Mouse (Mus musculus): ENCODE data around the gene Kif3c. TPM values are rescaled to one million over a fixed set of nuclear protein-coding genes. Genes with fewer than 3 reads are reported as not detected.
A peak's percentile ranks its signal among the peaks of the same experiment; 100 is the strongest.

The Kif3c gene
- polyA plus RNA-seq, 1 experiment from 2014 or later = 11.8 TPM

DNA sequence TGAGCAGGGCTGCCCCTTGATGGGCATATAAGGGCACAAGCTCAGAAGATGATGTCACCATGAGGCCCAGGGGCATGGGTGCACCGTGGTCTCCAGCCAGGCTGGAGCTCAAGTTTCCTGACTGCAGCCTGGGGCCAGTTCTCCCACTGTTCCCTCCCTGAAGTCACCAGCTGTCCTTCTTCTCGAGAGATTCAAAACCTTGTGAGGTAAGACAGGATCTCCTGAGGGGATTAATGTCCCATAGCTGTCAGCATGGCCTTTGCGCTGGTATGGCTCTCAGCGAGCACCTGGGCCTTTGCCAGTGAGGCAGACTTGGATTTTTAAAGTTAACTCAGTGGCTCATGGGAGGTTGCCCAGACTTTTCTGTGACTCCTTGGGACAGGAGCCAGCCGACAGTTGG is 14.8 kb upstream of the Kif3c start:
- no peak overlapping the region for H3K4me2 ChIP-seq
- H3K27ac ChIP-seq = no peak overlapping the region
- no peaks in the 10 kb centered on the region for H3K4me1 ChIP-seq
- no peaks in the 10 kb centered on the region for H3K27me3 ChIP-seq
- H3K9ac ChIP-seq = no peak overlapping the region
- 65% methylated on average over 5 of the region's 5 CpGs for WGBS
- H3K36me3 ChIP-seq = no peaks in the 10 kb centered on the region
- no peak overlapping the region for H3K4me3 ChIP-seq
- H3K9me3 ChIP-seq = no peaks in the 10 kb centered on the region
- no peak for ATAC-seq (ENCODE audit: borderline replicate concordance, extremely low read depth, low FRiP score, low TSS enrichment)

DNA sequence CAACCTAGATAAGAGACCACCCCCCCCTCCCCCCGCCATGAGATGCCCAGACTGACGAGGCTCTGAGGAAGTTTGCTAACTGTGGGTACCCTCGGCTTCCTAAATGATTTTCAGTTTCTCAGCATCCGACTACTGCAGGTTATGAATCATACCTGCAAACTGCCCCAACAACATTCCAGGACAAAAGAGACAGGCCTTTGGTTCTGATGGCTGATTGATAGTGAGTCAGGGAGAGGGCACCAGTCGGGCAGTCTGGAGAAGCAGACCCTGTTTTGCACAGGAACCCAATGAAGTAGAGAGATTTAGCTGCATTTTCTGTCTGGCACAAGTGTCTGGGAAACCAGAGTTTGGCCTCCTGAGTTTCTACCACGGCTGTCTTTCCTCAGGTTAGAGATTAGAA is 12.7 kb upstream of the Kif3c start:
- H3K4me3 ChIP-seq = no peak overlapping the region
- no peaks in the 10 kb centered on the region for H3K4me1 ChIP-seq
- no peak for ATAC-seq (ENCODE audit: borderline replicate concordance, extremely low read depth, low FRiP score, low TSS enrichment)
- H3K27me3 ChIP-seq = no peaks in the 10 kb centered on the region
- no peak overlapping the region for H3K9ac ChIP-seq
- no peaks in the 10 kb centered on the region for H3K36me3 ChIP-seq
- no peaks in the 10 kb centered on the region for H3K9me3 ChIP-seq
- 41% methylated on average over 6 of the region's 6 CpGs for WGBS
- no peak overlapping the region for H3K27ac ChIP-seq
- no peak overlapping the region for H3K4me2 ChIP-seq

DNA sequence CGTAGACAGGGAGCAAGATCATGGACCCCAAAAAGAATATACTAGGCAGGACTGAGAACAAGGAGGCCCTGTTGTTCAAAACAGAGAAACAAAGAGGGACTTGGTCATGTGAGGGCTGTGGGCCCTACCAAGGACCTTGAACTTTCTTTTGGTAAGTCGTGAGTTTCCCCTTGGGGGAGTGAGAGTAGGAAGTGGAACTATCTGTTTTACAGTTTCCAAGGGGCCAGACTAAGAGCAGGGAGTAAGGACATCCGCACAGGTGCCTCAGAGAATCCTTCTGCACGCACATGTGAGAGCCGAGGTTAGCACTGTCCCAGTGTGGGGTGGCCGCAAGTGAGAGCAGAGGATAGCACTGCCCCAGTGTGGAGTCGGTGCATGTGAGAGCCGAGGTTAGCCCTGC is 9.9 kb upstream of the Kif3c start:
- Histone ChIP-seq H3K36me3 (no peaks in the 10 kb centered on the region), H3K4me1 (no peaks in the 10 kb centered on the region), H3K4me3 (no peak overlapping the region), H3K9ac (no peak overlapping the region), H3K9me3 (no peaks in the 10 kb centered on the region), H3K27ac (no peak overlapping the region), H3K27me3 (no peaks in the 10 kb centered on the region), H3K4me2 (no peak overlapping the region)
- 78% methylated on average over 8 of the region's 8 CpGs for WGBS
- no peak for ATAC-seq (ENCODE audit: borderline replicate concordance, extremely low read depth, low FRiP score, low TSS enrichment)

DNA sequence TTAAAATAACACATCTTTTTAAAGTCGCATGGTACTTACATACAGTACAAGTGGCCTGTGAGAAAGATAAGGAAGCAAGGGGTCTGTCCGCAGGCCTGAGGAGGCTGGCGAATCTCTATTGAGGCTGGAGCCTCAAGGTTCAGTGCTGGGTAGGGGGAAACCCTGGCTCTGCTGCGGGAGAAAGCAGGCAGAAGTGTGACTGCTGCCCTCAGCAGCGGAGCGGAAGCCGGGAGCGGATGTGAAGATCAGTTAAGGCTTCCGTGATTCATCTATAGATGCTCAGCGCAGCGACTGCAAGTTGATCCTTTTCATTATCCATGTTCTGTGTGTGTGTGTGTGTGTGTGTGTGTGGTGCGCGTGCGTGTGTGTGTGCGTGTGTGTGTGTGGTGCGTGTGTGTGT is 8.1 kb upstream of the Kif3c start:
- H3K4me3 ChIP-seq = peak overlapping the region; percentile 19; the same call in 1 of the 2 replicates
- no peaks in the 10 kb centered on the region for H3K9me3 ChIP-seq
- ATAC-seq (ENCODE audit: borderline replicate concordance, extremely low read depth, low FRiP score, low TSS enrichment) = no peak
- no peak overlapping the region for H3K9ac ChIP-seq
- no peaks in the 10 kb centered on the region for H3K27me3 ChIP-seq
- H3K4me2 ChIP-seq = peak overlapping the region; percentile 44
- H3K36me3 ChIP-seq = no peaks in the 10 kb centered on the region
- WGBS = 46% methylated on average over 16 of the region's 16 CpGs
- no peak overlapping the region for H3K27ac ChIP-seq
- no peaks in the 10 kb centered on the region for H3K4me1 ChIP-seq

DNA sequence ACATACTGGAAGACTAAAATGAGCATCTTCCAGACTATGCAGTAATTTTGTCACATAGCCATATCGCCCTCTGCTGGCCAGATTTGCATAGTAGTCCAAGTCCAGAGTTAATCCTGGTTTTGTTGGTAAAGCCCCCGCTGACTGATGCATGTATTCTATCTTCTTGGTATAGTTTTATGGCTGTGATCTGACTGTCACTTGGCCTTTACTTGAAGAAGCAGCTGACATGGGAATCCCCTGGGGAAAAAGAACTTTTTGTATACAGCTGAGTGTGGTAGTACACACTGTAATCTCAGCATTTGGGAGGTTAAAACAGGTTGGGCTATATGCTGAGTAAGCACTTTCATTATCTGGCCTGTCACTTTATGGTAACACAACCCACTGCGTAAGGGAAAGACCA is 5.6 kb upstream of the Kif3c start:
- Histone ChIP-seq H3K4me1 (no peaks in the 10 kb centered on the region), H3K27me3 (no peaks in the 10 kb centered on the region), H3K9me3 (no peaks in the 10 kb centered on the region), H3K36me3 (no peaks in the 10 kb centered on the region), H3K9ac (no peak overlapping the region), H3K27ac (no peak overlapping the region), H3K4me2 (peak overlapping the region; percentile 14; the same call in 1 of the 2 replicates), H3K4me3 (no peak overlapping the region)
- 27% methylated on average over 3 of the region's 3 CpGs for WGBS
- ATAC-seq (ENCODE audit: borderline replicate concordance, extremely low read depth, low FRiP score, low TSS enrichment) = no peak

DNA sequence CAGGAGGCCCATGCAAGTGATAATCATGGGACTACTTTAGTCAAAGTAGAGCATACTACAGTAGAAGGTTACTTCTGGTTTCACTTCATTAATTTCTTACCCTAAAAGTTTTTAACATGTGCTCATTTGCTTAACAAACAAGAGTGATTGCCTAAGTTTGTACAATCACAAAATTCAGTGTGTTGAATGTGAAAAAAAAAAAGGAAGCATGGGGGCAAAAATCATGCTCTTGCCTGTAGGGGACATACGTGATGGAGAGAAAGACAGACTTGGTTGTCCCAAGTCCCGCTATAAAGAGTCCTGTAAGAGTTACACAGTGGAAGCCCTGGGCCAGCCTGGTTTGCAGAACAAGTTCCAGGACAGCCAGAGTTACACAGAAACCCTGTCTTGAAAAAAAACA is 4.9 kb upstream of the Kif3c start:
- Histone ChIP-seq H3K27me3 (no peaks in the 10 kb centered on the region), H3K9me3 (no peaks in the 10 kb centered on the region), H3K27ac (no peak overlapping the region), H3K4me3 (no peak overlapping the region), H3K4me2 (no peak overlapping the region), H3K36me3 (no peaks in the 10 kb centered on the region), H3K9ac (no peak overlapping the region), H3K4me1 (0 out of 2 replicates have a peak, but pooled peaks cover 4% of the 10 kb centered on the region)
- 65% methylated on average over 2 of the region's 2 CpGs for WGBS
- no peak for ATAC-seq (ENCODE audit: borderline replicate concordance, extremely low read depth, low FRiP score, low TSS enrichment)

DNA sequence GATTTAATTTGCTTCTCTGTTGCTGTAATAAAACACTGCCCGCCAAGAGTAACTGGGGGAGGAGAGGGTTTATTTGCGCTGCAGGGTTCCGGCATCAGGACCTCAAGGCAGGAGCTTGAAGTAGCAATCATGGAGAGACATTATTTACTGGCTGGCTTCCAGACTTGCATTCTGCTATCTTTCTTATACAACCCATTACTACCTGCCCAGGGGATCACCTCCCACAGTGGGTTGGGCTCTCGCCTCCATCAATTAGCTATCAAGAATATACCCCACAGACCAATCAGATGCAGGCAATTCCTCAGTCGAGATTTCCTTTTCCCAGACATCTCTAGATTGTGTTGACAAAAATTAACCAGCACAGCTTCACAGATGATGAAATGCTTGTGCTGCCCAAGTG is 856 bp upstream of the Kif3c start:
- Histone ChIP-seq H3K27me3 (no peaks in the 10 kb centered on the region), H3K4me3 (no peak overlapping the region), H3K4me1 (peaks cover 34% of the 10 kb centered on the region), H3K9me3 (no peaks in the 10 kb centered on the region), H3K9ac (no peak overlapping the region), H3K4me2 (no peak overlapping the region), H3K27ac (no peak overlapping the region), H3K36me3 (peaks cover 9% of the 10 kb centered on the region; the same call in 1 of the 2 replicates)
- ATAC-seq (ENCODE audit: borderline replicate concordance, extremely low read depth, low FRiP score, low TSS enrichment) = no peak
- WGBS = 93% methylated on average over 5 of the region's 5 CpGs

DNA sequence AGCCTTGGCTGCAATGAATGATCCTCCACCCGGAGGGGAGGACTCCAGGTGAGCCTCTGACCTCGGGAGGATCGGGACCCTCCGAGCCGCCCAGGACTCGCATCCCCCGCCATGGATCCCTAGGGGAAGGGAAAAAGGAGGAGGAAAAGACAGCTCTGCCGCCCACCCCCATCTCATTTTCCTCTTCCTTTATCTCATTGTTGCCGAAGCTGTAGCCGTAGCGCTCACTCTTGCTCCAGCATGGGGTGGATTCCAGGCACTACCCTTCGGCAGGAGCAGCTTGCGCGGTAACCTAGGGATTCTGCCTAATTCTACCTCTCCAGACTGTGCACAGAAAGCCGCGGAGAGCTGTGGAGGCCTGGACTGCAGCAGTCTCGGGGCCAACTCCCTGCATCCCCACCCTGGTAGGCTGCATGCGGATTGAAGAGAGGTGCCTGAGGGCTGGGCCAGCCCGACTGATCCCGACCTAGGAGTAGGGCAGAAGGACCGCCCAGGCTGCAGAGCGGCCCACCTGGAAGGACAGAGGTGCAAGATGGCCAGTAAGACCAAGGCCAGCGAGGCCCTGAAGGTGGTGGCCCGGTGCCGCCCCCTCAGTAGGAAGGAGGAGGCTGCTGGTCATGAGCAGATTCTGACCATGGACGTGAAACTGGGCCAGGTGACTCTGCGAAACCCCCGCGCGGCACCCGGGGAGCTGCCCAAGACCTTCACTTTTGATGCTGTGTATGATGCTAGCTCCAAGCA is 687 bp downstream of the Kif3c start:
- Histone ChIP-seq H3K36me3 (peaks cover 9% of the 10 kb centered on the region; the same call in 1 of the 2 replicates), H3K27me3 (no peaks in the 10 kb centered on the region), H3K9me3 (no peaks in the 10 kb centered on the region), H3K4me1 (peaks cover 42% of the 10 kb centered on the region), H3K4me2 (peak overlapping the region; percentile 94), H3K27ac (peak overlapping the region; percentile 75), H3K4me3 (peak overlapping the region; percentile 77), H3K9ac (peak overlapping the region; percentile 68)
- peak; percentile 24; the same call in 1 of the 2 replicates for ATAC-seq (ENCODE audit: borderline replicate concordance, extremely low read depth, low FRiP score, low TSS enrichment)
- WGBS = 3% methylated on average over 31 of the region's 31 CpGs

DNA sequence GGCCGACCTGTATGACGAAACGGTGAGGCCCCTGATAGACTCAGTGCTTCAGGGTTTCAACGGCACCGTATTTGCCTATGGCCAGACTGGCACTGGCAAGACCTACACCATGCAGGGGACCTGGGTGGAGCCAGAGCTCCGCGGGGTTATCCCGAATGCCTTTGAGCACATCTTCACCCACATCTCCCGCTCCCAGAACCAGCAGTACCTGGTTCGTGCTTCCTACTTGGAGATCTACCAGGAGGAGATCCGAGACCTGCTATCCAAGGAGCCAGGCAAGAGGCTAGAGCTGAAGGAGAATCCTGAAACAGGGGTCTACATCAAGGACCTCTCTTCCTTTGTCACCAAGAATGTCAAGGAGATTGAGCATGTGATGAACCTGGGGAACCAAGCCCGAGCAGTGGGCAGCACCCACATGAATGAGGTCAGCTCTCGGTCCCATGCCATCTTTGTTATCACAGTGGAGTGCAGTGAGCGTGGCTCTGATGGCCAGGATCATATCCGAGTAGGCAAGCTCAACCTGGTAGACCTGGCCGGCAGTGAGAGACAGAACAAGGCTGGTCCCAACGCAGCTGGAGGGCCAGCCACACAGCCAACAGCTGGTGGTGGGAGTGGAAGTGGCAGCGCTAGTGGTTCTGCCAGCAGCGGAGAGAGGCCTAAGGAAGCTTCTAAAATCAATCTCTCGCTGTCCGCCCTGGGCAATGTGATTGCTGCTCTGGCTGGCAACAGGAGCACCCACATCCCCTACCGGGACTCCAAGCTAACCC is 1.4 kb downstream of the Kif3c start:
- peak overlapping the region; percentile 94 for H3K4me2 ChIP-seq
- H3K4me1 ChIP-seq = peaks cover 47% of the 10 kb centered on the region
- no peaks in the 10 kb centered on the region for H3K9me3 ChIP-seq
- no peaks in the 10 kb centered on the region for H3K27me3 ChIP-seq
- H3K27ac ChIP-seq = no peak overlapping the region
- H3K36me3 ChIP-seq = peaks cover 9% of the 10 kb centered on the region; the same call in 1 of the 2 replicates
- 0 out of 2 replicates have a peak, but pooled peaks have one; percentile 6 for ATAC-seq (ENCODE audit: borderline replicate concordance, extremely low read depth, low FRiP score, low TSS enrichment)
- peak overlapping the region; percentile 68 for H3K9ac ChIP-seq
- 61% methylated on average over 22 of the region's 22 CpGs for WGBS
- peak overlapping the region; percentile 77 for H3K4me3 ChIP-seq

DNA sequence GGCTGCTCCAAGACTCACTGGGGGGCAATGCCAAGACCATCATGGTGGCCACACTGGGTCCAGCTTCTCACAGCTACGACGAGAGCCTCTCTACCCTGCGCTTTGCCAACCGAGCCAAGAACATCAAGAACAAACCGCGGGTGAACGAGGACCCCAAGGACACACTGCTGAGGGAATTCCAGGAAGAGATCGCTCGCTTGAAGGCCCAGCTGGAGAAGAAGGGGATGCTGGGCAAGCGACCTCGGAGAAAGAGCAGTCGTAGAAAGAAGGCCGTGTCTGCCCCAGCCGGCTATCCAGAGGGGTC is 2.0 kb downstream of the Kif3c start:
- 95% methylated on average over 14 of the region's 14 CpGs for WGBS
- Histone ChIP-seq H3K4me1 (peaks cover 49% of the 10 kb centered on the region), H3K9me3 (no peaks in the 10 kb centered on the region), H3K9ac (no peak overlapping the region), H3K4me3 (no peak overlapping the region), H3K27ac (no peak overlapping the region), H3K27me3 (no peaks in the 10 kb centered on the region), H3K4me2 (peak overlapping the region; percentile 94; the same call in 1 of the 2 replicates), H3K36me3 (peaks cover 9% of the 10 kb centered on the region; the same call in 1 of the 2 replicates)
- no peak for ATAC-seq (ENCODE audit: borderline replicate concordance, extremely low read depth, low FRiP score, low TSS enrichment)

DNA sequence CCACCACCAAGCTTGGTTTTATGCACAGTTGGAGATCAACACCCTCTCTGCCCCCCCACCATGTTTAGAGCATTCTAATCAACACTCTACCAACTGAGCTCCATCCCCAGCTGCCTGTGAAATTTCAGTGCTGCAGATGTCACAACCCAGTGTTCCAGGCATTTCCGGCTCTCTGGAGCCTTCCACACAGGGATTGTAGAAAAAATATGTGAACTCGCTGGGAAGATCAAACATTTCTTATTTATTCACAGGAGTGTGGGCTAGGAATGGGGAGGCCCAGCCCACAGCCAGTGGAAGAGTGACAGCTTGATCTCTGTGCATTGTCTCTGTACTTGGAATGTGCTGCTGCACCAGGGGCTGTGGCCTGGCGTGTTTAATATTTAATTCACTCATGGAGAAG is 3.8 kb downstream of the Kif3c start:
- Histone ChIP-seq H3K27ac (peak overlapping the region; percentile 55), H3K9ac (no peak overlapping the region), H3K4me3 (peak overlapping the region; percentile 7; the same call in 1 of the 2 replicates)

More for the DNA sequence above, 3.8 kb downstream of the Kif3c start:
- Histone ChIP-seq H3K36me3 (peaks cover 9% of the 10 kb centered on the region; the same call in 1 of the 2 replicates), H3K27me3 (no peaks in the 10 kb centered on the region), H3K4me2 (peak overlapping the region; percentile 35), H3K4me1 (peaks cover 53% of the 10 kb centered on the region), H3K9me3 (no peaks in the 10 kb centered on the region)
- WGBS = 27% methylated on average over 3 of the region's 3 CpGs
- ATAC-seq (ENCODE audit: borderline replicate concordance, extremely low read depth, low FRiP score, low TSS enrichment) = no peak
